Mouse (Mus musculus): ENCODE measurements around the gene Ppp1r35.

GRCm38 (mm10) chr5:137751221-137751887, 27.3 kb upstream of the Ppp1r35 start:
- no peak for TF ChIP-seq CTCF (IDR thresholded peaks at IDR 0.05; ENCODE audit: low read depth)
- no peak for TF ChIP-seq EP300 (IDR thresholded peaks at IDR 0.05; ENCODE audit: low read depth)
